Mouse (Mus musculus) midbrain, embryonic 10.5 days (tissue): ENCODE measurements around the gene Xrcc1. TPM values are rescaled to one million over a fixed set of nuclear protein-coding genes. Genes with fewer than 3 reads are reported as not detected.

Experiments used
- DNase-seq: peaks from one replicate; pipeline ENCODE4 v3.0.0-alpha.2; 2017; ENCODE audit warnings: low spot score
- H3K27ac ChIP-seq: fragments of 300-500 bp; sonication (generic); replicated peaks from 2 replicates; pipeline ENCODE4 v1.5.1; 2016; ENCODE audit warnings: mild to moderate bottlenecking
- H3K27me3 ChIP-seq: fragments of 300-500 bp; sonication (generic); 2 replicates; pipeline ENCODE4 v1.6.1; 2016; ENCODE audit warnings: low read depth, mild to moderate bottlenecking; ENCODE audit not compliant: poor library complexity, severe bottlenecking
- H3K36me3 ChIP-seq: fragments of 300-500 bp; sonication (generic); 2 replicates; pipeline ENCODE4 v1.6.1; 2016; ENCODE audit warnings: mild to moderate bottlenecking, moderate library complexity
- H3K4me1 ChIP-seq: fragments of 300-500 bp; sonication (generic); 2 replicates; pipeline ENCODE4 v1.6.1; 2016
- H3K4me3 ChIP-seq: fragments of 300-500 bp; sonication (generic); 2 replicates; pipeline ENCODE4 v1.5.1; 2016; ENCODE audit warnings: mild to moderate bottlenecking, moderate library complexity
- H3K9me3 ChIP-seq: fragments of 300-500 bp; sonication (generic); replicated peaks from 2 replicates; pipeline ENCODE4 v1.6.1; 2016; ENCODE audit warnings: mild to moderate bottlenecking
- WGBS: fragments of 180-500 bp; shearing (Covaris S2); methylation state at CpG from one replicate; pipeline ENCODE4 v1.1.7; 2016; 5-methylcytosine and 5-hydroxymethylcytosine counted together
- polyA plus RNA-seq: library from polyadenylated mRNA; unstranded; fragments of >200 nt; fragmentation: Nextera tagmentation; extraction: Ambion mirVana; gene quantifications from 2 replicates; pipeline ENCODE4 v1.2.1, GENCODE M21; 2016

The Xrcc1 gene
- polyA plus RNA-seq, 1 experiment from 2014 or later, result 160 TPM

GRCm38 (mm10) chr7:24599211-24600067, 53.4 kb downstream of the Xrcc1 start:
- Histone ChIP-seq H3K9me3 (no peaks in the 10 kb centered on the region), H3K36me3 (no peaks in the 10 kb centered on the region), H3K27me3 (peaks cover 22% of the 10 kb centered on the region), H3K27ac (no peak overlapping the region), H3K4me3 (no peak overlapping the region), H3K4me1 (peaks cover 12% of the 10 kb centered on the region)
- 69% methylated on average over 15 of the region's 15 CpGs for WGBS
- no peak for DNase-seq

GRCm38 (mm10) chr7:24600941-24601597, 55.0 kb downstream of the Xrcc1 start:
- Histone ChIP-seq H3K27ac (peak overlapping the region; percentile 57; the same call in 1 of the 2 replicates), H3K9me3 (no peaks in the 10 kb centered on the region)

GRCm38 (mm10) chr7:24605561-24605960, 59.5 kb downstream of the Xrcc1 start:
- no peak overlapping the region for H3K27ac ChIP-seq
- no peak for DNase-seq
- peaks cover 6% of the 10 kb centered on the region; the same call in 1 of the 2 replicates for H3K36me3 ChIP-seq
- peaks cover 27% of the 10 kb centered on the region for H3K27me3 ChIP-seq
- 0 out of 2 replicates have a peak, but pooled peaks cover 4% of the 10 kb centered on the region for H3K9me3 ChIP-seq
- H3K4me3 ChIP-seq, result no peak overlapping the region
- H3K4me1 ChIP-seq, result peaks cover 10% of the 10 kb centered on the region
- 89% methylated on average over 7 of the region's 7 CpGs for WGBS

More at GRCm38 (mm10) chr7:24600941-24601597, 55.0 kb downstream of the Xrcc1 start:
- peaks cover 5% of the 10 kb centered on the region; the same call in 1 of the 2 replicates for H3K4me1 ChIP-seq
- 8% methylated on average over 13 of the region's 13 CpGs for WGBS
- H3K36me3 ChIP-seq, result no peaks in the 10 kb centered on the region
- H3K27me3 ChIP-seq, result peaks cover 5% of the 10 kb centered on the region; the same call in 1 of the 2 replicates
- peak; percentile 93 for DNase-seq
- peak overlapping the region; percentile 24; the same call in 1 of the 2 replicates for H3K4me3 ChIP-seq

- WGBS, result 81% methylated on average over 7 of the region's 7 CpGs
- H3K9me3 ChIP-seq, result 0 out of 2 replicates have a peak, but pooled peaks cover 4% of the 10 kb centered on the region
- peaks cover 6% of the 10 kb centered on the region; the same call in 1 of the 2 replicates for H3K36me3 ChIP-seq
- peaks cover 14% of the 10 kb centered on the region for H3K4me1 ChIP-seq
- DNase-seq, result no peak
- no peak overlapping the region for H3K4me3 ChIP-seq
- peaks cover 32% of the 10 kb centered on the region for H3K27me3 ChIP-seq
- no peak overlapping the region for H3K27ac ChIP-seq
Measured at GRCm38 (mm10) chr7:24606046-24606445, 60.0 kb downstream of the Xrcc1 start.

DNA sequence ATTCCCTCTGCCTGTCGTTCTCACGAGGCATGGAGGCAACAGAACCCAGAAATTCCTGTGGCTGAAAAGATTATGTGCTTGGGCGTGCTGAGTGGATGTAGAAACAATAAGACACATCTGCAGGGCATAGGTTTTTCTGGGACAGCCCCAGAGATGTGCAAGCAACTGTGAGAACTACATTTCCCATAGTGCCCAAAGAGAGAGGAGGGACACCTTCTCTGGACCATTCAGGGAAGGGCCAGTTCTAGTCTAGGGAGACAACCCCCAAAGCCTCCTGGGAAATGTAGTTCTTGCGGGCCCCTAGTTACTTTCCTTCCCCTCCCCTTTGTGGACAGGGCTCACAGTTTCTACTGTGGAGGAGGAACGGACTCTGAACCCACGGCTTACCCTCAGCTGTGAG, 61.9 kb downstream of the Xrcc1 start:
- Histone ChIP-seq H3K27me3 (peaks cover 52% of the 10 kb centered on the region), H3K9me3 (0 out of 2 replicates have a peak, but pooled peaks cover 4% of the 10 kb centered on the region), H3K36me3 (peaks cover 6% of the 10 kb centered on the region; the same call in 1 of the 2 replicates), H3K4me1 (peaks cover 27% of the 10 kb centered on the region), H3K4me3 (no peak overlapping the region), H3K27ac (no peak overlapping the region)
- 51% methylated on average over 6 of the region's 6 CpGs for WGBS
- no peak for DNase-seq

GRCm38 (mm10) chr7:24608561-24608960, 62.5 kb downstream of the Xrcc1 start:
- 72% methylated on average over 8 of the region's 8 CpGs for WGBS
- DNase-seq, result no peak

GRCm38 (mm10) chr7:24610144-24610878, 64.2 kb downstream of the Xrcc1 start, which contains the start of gene Phldb3:
Gene Phldb3 (plus strand): TSS chr7:24610763.
- WGBS, result 3% methylated on average over 25 of the region's 27 CpGs
- H3K27me3 ChIP-seq, result peaks cover 74% of the 10 kb centered on the region
- peak within 1 kb of the TSS; percentile 23; the same call in 1 of the 2 replicates for H3K27ac ChIP-seq
- no peak for DNase-seq
- H3K9me3 ChIP-seq, result 0 out of 2 replicates have a peak, but pooled peaks cover 4% of the 10 kb centered on the region
- peaks cover 30% of the 10 kb centered on the region for H3K4me1 ChIP-seq
- H3K36me3 ChIP-seq, result peaks cover 6% of the 10 kb centered on the region; the same call in 1 of the 2 replicates
- peak within 1 kb of the TSS; percentile 54 for H3K4me3 ChIP-seq

More at GRCm38 (mm10) chr7:24608561-24608960, 62.5 kb downstream of the Xrcc1 start:
- H3K27me3 ChIP-seq, result peaks cover 57% of the 10 kb centered on the region
- H3K36me3 ChIP-seq, result peaks cover 6% of the 10 kb centered on the region; the same call in 1 of the 2 replicates
- H3K9me3 ChIP-seq, result 0 out of 2 replicates have a peak, but pooled peaks cover 4% of the 10 kb centered on the region
- H3K4me3 ChIP-seq, result no peak overlapping the region
- peaks cover 30% of the 10 kb centered on the region for H3K4me1 ChIP-seq
- H3K27ac ChIP-seq, result no peak overlapping the region

DNA sequence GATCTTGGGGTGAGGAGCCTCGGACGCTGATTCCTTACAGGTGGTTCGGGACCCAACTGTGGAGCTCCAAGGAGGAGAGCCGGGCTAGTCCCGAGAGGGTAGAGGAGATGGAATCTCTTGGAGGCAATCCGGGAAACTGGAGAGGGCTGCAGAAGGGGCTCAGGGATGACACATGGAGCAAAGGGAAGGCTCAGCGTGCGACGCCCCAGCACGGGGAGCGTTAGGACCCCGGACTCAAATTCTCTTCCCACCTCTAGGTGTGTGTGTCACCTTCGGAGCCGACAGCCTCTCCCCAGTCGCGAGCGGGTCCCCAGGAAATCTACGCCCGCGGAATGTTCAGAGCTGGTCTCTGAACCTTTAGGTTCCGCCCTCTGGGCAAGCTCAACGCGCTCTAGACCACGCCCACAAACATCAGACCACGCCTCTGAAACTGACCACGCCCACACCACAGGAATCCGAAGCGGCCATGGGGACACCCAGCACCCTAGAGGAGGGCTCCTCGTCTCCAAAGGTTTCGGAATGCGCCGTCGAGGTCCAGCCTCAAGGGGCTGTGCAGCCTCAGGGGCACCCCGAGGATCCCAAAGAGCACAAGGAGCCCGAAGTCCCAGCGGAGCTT, 64.9 kb downstream of the Xrcc1 start:
- under 1% methylated on average over 36 of the region's 36 CpGs for WGBS
- Histone ChIP-seq H3K27me3 (peaks cover 75% of the 10 kb centered on the region), H3K27ac (peak overlapping the region; percentile 23; the same call in 1 of the 2 replicates)

GRCm38 (mm10) chr7:24611709-24612108, 65.6 kb downstream of the Xrcc1 start:
- Histone ChIP-seq H3K4me3 (peak overlapping the region; percentile 54), H3K27me3 (peaks cover 75% of the 10 kb centered on the region)
- 12% methylated on average over 7 of the region's 7 CpGs for WGBS

More for the DNA sequence above, 64.9 kb downstream of the Xrcc1 start:
- Histone ChIP-seq H3K4me3 (peak overlapping the region; percentile 54), H3K36me3 (peaks cover 6% of the 10 kb centered on the region; the same call in 1 of the 2 replicates), H3K9me3 (0 out of 2 replicates have a peak, but pooled peaks cover 4% of the 10 kb centered on the region), H3K4me1 (peaks cover 30% of the 10 kb centered on the region)
- DNase-seq, result peak; percentile 80

GRCm38 (mm10) chr7:24612308-24612910, 66.3 kb downstream of the Xrcc1 start:
- no peak overlapping the region for H3K27ac ChIP-seq
- 0 out of 2 replicates have a peak, but pooled peaks cover 4% of the 10 kb centered on the region for H3K9me3 ChIP-seq
- H3K36me3 ChIP-seq, result peaks cover 6% of the 10 kb centered on the region; the same call in 1 of the 2 replicates
- H3K4me3 ChIP-seq, result peak overlapping the region; percentile 38
- H3K27me3 ChIP-seq, result peaks cover 71% of the 10 kb centered on the region
- 4% methylated on average over 27 of the region's 27 CpGs for WGBS
- H3K4me1 ChIP-seq, result peaks cover 30% of the 10 kb centered on the region
- DNase-seq, result peak; percentile 37

More at GRCm38 (mm10) chr7:24611709-24612108, 65.6 kb downstream of the Xrcc1 start:
- H3K4me1 ChIP-seq, result peaks cover 30% of the 10 kb centered on the region
- H3K36me3 ChIP-seq, result peaks cover 6% of the 10 kb centered on the region; the same call in 1 of the 2 replicates
- 0 out of 2 replicates have a peak, but pooled peaks cover 4% of the 10 kb centered on the region for H3K9me3 ChIP-seq
- no peak overlapping the region for H3K27ac ChIP-seq
- no peak for DNase-seq

DNA sequence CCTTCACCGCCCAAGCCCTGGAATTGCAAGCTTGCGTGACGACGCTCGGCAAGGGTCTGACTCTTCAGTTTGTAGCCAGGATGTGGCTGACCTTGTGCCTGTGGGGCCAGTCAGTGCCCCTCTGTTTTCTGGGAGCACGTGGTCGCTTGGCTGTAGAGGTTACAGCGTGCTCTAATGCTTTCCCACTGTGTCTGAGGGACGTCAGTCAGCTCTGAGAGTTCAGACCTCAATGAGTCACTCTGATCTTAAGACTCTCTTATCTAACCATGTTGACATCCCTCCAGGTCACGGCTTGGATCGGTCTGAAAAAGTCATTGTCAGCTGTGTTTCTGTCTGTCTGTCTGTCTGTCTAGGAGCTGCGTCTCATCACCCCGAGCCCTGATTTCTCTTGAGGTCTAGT, 68.7 kb downstream of the Xrcc1 start:
- no peak for DNase-seq
- Histone ChIP-seq H3K4me3 (no peak overlapping the region), H3K27ac (no peak overlapping the region), H3K36me3 (no peaks in the 10 kb centered on the region), H3K27me3 (peaks cover 67% of the 10 kb centered on the region), H3K4me1 (peaks cover 30% of the 10 kb centered on the region), H3K9me3 (no peaks in the 10 kb centered on the region; the same call in 1 of the 2 replicates)
- WGBS, result 85% methylated on average over 13 of the region's 13 CpGs
